Mouse (Mus musculus): ENCODE results near the gene Pfkm.

- TF ChIP-seq CTCF (IDR thresholded peaks at IDR 0.05; ENCODE audit: low read depth, low read length) (no peak), POLR2A (IDR thresholded peaks at IDR 0.05; ENCODE audit: extremely low read depth, insufficient read depth, low read length) (no peak)
Measured at GRCm38 (mm10) chr15:98070376-98070775, 22.0 kb upstream of the Pfkm start.

Measured in liver, adult 2 months (tissue).